Mouse (Mus musculus): ENCODE measurements at regions not wholly inside any gene's neighbourhood (a gene's known extent, or its start where the extent isn't known, plus 50 kb on each side); places are given as distances from the start of the nearest gene placed in this dataset.
A peak's percentile ranks its signal among the peaks of the same experiment; 100 is the strongest.

- Histone ChIP-seq H3K9ac (no peak overlapping the region), H3K4me3 (no peak overlapping the region), H3K4me2 (replicated peaks) (no peak overlapping the region), H3K36me3 (no peaks in the 10 kb centered on the region), H3K9me3 (no peaks in the 10 kb centered on the region), H3K4me1 (peaks cover 34% of the 10 kb centered on the region), H3K27ac (no peak overlapping the region), H3K27me3 (peaks cover 4% of the 10 kb centered on the region; the same call in 1 of the 2 replicates)
- 10% methylated on average over 6 of the region's 6 CpGs for WGBS
- ATAC-seq (ENCODE audit: low FRiP score, low read depth): no peak
Observed at GRCm38 (mm10) chr6:51176791-51177433, 255.6 kb upstream of the Nfe2l3 start.

GRCm38 (mm10) chr6:51177701-51178060 lies 254.8 kb upstream of the Nfe2l3 start:
- peaks cover 27% of the 10 kb centered on the region for H3K4me1 ChIP-seq
- under 1% methylated on average over 14 of the region's 14 CpGs for WGBS
- no peaks in the 10 kb centered on the region for H3K9me3 ChIP-seq
- H3K4me3 ChIP-seq: peak overlapping the region; percentile 47
- no peak for ATAC-seq (ENCODE audit: low FRiP score, low read depth)
- no peak overlapping the region for H3K27ac ChIP-seq
- H3K9ac ChIP-seq: no peak overlapping the region
- peak overlapping the region; percentile 68 for H3K4me2 ChIP-seq (replicated peaks)
- H3K27me3 ChIP-seq: peaks cover 4% of the 10 kb centered on the region; the same call in 1 of the 2 replicates
- H3K36me3 ChIP-seq: no peaks in the 10 kb centered on the region

DNA sequence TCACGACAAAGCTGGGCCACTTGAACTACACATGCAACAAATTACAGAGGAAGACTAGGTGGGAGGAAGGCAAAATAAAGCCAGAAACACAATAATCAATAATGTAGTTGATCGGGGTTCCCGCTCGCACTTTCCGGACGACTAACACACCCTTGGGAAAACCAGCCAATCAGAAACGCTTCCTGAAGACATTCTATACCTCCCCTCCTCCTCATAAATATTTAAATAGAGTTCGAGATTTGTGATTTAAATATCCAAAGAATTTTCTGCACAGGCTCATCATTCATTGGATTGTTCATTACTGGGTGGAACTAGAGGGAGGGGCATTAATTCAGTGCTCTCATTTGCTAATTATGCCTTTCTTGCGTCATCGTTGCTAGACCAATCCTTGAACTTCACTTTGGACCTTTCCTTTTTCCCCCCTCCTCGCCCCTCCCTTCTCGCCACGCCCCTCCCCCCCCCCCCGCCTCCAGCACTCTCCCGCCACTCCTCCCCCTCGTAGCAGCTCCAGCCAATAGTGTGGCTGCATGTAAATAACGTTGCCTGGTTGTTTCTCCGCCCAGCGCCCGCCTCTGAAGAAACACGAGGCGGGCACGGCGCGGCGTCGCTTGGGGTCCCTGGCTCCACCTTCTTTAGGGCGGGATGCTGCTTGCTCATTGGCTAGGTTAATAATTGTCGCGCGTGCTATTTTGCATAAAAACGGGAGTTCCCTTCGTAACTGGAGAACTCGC lies 254.2 kb upstream of the Nfe2l3 start:
- Histone ChIP-seq H3K27me3 (peaks cover 6% of the 10 kb centered on the region; the same call in 1 of the 2 replicates), H3K9ac (no peak overlapping the region), H3K9me3 (no peaks in the 10 kb centered on the region), H3K4me2 (replicated peaks) (peak overlapping the region; percentile 68), H3K36me3 (no peaks in the 10 kb centered on the region), H3K4me1 (peaks cover 26% of the 10 kb centered on the region), H3K27ac (no peak overlapping the region), H3K4me3 (peak overlapping the region; percentile 47)
- whole genome bisulfite sequencing: under 1% methylated on average over 30 of the region's 34 CpGs
- ATAC-seq (ENCODE audit: low FRiP score, low read depth): peak; percentile 97

DNA sequence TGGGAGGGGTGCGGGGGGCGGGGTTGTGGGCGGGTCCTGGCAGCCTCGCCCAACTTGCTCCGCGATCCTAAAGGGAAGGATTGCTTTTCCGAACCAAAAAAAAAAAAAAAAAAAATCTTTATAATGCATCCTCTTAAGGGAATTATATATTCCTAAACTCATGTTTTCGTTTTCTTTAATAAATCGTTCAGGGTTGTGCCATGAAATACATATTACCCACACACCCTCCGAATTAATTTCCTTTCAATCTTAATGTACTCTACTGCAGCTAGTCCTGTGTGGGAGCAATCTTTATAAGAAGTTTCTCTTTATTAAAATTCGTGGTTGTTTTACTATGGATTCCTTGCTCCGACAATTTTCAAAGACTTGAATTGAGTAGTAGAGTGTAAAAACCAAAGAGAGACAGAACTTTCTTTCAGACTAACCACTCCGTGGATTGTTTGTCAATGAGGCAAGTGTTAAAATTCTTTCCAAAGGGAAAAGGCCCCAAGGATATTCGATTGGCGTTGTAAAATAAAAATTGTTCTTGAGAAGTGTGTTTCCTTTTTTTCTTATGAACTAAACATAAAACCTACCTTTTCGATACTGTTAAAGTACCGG lies 253.6 kb upstream of the Nfe2l3 start:
- ATAC-seq (ENCODE audit: low FRiP score, low read depth): peak; percentile 10; the same call in 1 of the 2 replicates
- Histone ChIP-seq H3K9ac (no peak overlapping the region), H3K9me3 (no peaks in the 10 kb centered on the region), H3K4me2 (replicated peaks) (peak overlapping the region; percentile 68), H3K4me3 (peak overlapping the region; percentile 21), H3K27ac (peak overlapping the region; percentile 55; the same call in 1 of the 2 replicates), H3K27me3 (peaks cover 12% of the 10 kb centered on the region), H3K36me3 (no peaks in the 10 kb centered on the region), H3K4me1 (peaks cover 25% of the 10 kb centered on the region)
- WGBS: under 1% methylated on average over 17 of the region's 17 CpGs

GRCm38 (mm10) chr6:51179741-51180537 lies 252.5 kb upstream of the Nfe2l3 start:
- no peak overlapping the region for H3K4me3 ChIP-seq
- peak overlapping the region; percentile 33; the same call in 1 of the 2 replicates for H3K27ac ChIP-seq
- ATAC-seq (ENCODE audit: low FRiP score, low read depth): no peak
- peaks cover 23% of the 10 kb centered on the region for H3K4me1 ChIP-seq
- H3K36me3 ChIP-seq: no peaks in the 10 kb centered on the region
- H3K4me2 ChIP-seq (replicated peaks): peak overlapping the region; percentile 68
- WGBS: 6% methylated on average over 17 of the region's 17 CpGs
- H3K9me3 ChIP-seq: no peaks in the 10 kb centered on the region
- peaks cover 20% of the 10 kb centered on the region for H3K27me3 ChIP-seq
- H3K9ac ChIP-seq: no peak overlapping the region

DNA sequence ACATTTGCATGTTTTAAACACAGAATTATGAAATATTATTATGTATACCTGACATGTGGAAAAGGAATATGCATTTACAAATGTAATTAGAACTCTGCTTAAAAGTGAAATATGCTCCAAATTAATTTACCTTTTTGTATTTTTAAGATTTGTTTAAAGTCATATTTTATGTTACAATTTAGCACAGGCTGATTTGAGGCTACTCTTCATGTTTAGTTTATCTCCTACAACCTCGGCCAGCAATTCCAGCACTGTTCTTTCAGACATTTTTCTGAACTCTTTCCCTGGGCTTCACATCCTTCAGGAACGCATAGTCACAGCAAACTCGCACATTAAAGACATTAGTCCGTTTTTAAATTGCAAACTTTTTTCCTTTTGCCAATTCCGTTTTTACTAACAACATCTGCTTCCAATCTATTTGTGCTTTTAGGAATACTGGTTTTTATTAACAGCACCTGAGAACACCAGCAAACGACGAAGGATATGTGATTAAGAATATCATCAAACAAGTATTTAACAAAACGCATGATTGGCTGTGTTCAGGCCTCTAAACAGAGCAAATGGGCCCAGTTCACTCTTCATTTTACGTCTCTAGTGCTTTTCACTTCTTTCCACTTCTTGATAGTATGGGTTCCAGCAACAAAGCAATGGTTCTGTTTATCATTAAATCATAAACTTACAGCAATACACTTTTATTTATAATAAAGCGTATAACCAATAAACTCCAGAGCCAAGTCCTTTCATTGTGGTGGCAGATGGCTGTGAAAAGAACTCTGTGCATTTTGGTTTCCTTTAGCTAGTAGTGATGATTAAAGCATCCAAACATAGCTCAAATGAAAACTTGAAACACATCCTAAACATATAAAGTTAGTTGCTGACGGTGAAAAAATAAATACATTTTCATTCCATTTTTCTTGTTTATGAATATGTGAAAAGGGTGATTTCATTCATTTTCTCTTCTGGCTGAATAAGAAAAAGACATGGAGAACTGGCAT lies 251.3 kb upstream of the Nfe2l3 start:
- ATAC-seq (ENCODE audit: low FRiP score, low read depth): no peak
- H3K9me3 ChIP-seq: no peaks in the 10 kb centered on the region
- no peak overlapping the region for H3K9ac ChIP-seq
- H3K4me1 ChIP-seq: peaks cover 30% of the 10 kb centered on the region
- 6% methylated on average over 11 of the region's 11 CpGs for WGBS
- H3K27me3 ChIP-seq: peaks cover 31% of the 10 kb centered on the region
- no peak overlapping the region for H3K4me3 ChIP-seq
- H3K36me3 ChIP-seq: no peaks in the 10 kb centered on the region
- peak overlapping the region; percentile 28; the same call in 1 of the 2 replicates for H3K27ac ChIP-seq
- 0 out of 2 replicates have a peak overlapping the region, but pooled peaks have one; percentile 2 for H3K4me2 ChIP-seq (replicated peaks)

DNA sequence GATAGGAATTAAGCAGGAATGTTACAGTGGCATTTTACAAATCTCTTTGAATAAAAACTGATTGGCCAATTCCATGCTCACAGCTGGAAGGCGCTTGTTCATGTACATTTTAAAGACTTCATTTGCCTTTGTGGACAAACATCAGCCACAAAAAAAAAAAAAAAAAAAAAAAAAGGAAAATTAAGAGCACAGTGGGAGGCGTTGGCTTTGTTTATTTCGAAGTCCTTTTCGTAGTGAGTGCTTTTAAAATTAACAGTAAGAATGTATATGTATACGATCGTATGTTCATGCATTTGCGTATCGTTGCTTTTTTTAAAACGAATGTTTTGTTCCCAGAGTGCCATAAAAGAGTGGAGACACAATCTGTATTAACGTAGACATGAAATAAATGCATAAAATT lies 250.6 kb upstream of the Nfe2l3 start:
- Histone ChIP-seq H3K4me1 (peaks cover 29% of the 10 kb centered on the region), H3K4me3 (no peak overlapping the region), H3K9ac (no peak overlapping the region), H3K27ac (no peak overlapping the region), H3K36me3 (no peaks in the 10 kb centered on the region), H3K9me3 (no peaks in the 10 kb centered on the region), H3K27me3 (peaks cover 37% of the 10 kb centered on the region), H3K4me2 (replicated peaks) (no peak overlapping the region)
- WGBS: 19% methylated on average over 10 of the region's 10 CpGs
- ATAC-seq (ENCODE audit: low FRiP score, low read depth): no peak

DNA sequence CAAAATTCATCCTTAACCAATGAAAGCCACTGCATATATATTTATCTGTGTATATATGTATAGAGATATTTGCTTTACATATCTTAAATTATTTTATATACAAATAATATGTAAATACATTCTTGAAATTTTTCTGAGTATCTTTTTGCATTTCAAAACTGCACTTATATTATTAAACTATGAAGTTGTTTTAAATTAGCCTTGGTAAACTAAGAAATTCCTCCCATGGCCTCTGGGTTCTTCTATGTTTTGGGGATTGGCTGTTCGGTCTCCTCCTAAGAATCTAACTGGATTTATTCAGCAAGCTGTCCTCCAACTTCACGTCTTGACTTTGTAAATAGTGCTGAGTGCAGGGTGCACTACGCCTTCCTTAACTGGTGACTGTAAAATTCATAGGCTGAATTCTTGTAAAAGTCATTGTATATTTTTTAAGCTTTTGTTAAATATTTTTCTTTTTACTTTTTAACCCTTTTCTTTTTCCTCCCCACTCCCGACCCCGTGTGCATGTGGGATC lies 249.6 kb upstream of the Nfe2l3 start:
- no peak overlapping the region for H3K9ac ChIP-seq
- no peak overlapping the region; the same call in 1 of the 2 replicates for H3K4me2 ChIP-seq (replicated peaks)
- ATAC-seq (ENCODE audit: low FRiP score, low read depth): no peak
- no peaks in the 10 kb centered on the region for H3K9me3 ChIP-seq
- no peak overlapping the region; the same call in 1 of the 2 replicates for H3K27ac ChIP-seq
- peaks cover 43% of the 10 kb centered on the region for H3K27me3 ChIP-seq
- no peaks in the 10 kb centered on the region for H3K36me3 ChIP-seq
- H3K4me3 ChIP-seq: no peak overlapping the region
- H3K4me1 ChIP-seq: peaks cover 27% of the 10 kb centered on the region
- WGBS: 13% methylated on average over 5 of the region's 5 CpGs

DNA sequence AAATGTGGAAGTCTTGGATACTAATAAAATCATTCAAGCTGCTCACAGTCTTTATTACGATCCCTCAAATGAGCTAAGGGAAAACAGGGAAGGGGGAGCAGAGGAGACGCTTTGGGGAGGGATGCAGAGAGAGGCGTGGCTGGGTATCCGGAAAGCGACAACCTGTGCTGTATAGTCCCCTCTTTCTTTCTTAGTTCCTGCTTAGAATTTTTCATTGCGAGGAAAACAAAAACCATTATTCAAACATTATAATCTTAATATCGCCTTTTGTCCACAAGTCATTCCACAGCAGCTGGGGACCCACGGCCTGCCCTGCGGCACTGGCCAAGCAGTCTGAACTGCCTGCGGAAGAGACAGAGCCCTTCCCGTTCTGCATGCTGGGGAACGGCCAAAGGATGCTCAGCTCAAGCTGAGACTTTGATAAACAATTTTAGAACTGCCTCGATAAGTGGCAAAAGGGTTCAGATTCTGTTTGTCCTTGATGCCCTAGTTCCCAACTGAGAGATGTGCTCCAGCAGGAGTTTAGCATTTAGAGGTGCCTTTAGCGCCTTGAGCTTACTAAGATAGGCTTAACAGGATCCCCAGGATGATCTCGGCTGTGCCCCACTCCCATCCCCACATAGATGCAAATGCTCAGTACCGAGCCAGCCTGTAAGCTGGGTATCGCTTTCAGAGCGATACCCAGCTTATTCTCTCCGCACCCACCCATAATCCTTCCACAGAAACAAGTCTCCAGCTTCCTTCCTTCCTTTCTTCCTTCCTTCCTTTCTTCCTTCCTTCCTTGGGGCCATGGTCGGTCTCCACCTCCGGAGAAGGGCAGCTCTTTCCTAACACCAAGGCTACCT lies 248.7 kb upstream of the Nfe2l3 start:
- Histone ChIP-seq H3K4me3 (peak overlapping the region; percentile 24), H3K9ac (peak overlapping the region; percentile 58), H3K9me3 (no peaks in the 10 kb centered on the region), H3K27ac (peak overlapping the region; percentile 53), H3K4me2 (replicated peaks) (peak overlapping the region; percentile 56), H3K27me3 (peaks cover 52% of the 10 kb centered on the region), H3K4me1 (peaks cover 33% of the 10 kb centered on the region), H3K36me3 (no peaks in the 10 kb centered on the region)
- WGBS: 5% methylated on average over 21 of the region's 21 CpGs
- ATAC-seq (ENCODE audit: low FRiP score, low read depth): no peak

- Histone ChIP-seq H3K9me3 (no peaks in the 10 kb centered on the region), H3K36me3 (no peaks in the 10 kb centered on the region), H3K4me1 (peaks cover 35% of the 10 kb centered on the region), H3K9ac (no peak overlapping the region), H3K27me3 (peaks cover 52% of the 10 kb centered on the region), H3K4me2 (replicated peaks) (peak overlapping the region; percentile 56), H3K27ac (peak overlapping the region; percentile 53), H3K4me3 (peak overlapping the region; percentile 24)
- no peak for ATAC-seq (ENCODE audit: low FRiP score, low read depth)
- 3% methylated on average over 3 of the region's 3 CpGs for WGBS
Observed at GRCm38 (mm10) chr6:51184500-51184899, 248.0 kb upstream of the Nfe2l3 start.
